Mouse (Mus musculus) C2C12 (cell line): ENCODE data around the gene Ap1b1.

Source experiments
- CTCF ChIP-seq: IDR thresholded peaks from one replicate; pipeline ENCODE4 v1.5.1; 2011; ENCODE audit not compliant: control insufficient read depth, insufficient read depth, insufficient read length
- MYOG ChIP-seq: IDR thresholded peaks from one replicate; pipeline ENCODE4 v1.6.1; 2011; ENCODE audit not compliant: control insufficient read depth, insufficient read length; ENCODE audit errors: extremely low read depth
- USF1 ChIP-seq: IDR thresholded peaks from one replicate; pipeline ENCODE4 v1.6.1; 2011; ENCODE audit warnings: low read depth, mild to moderate bottlenecking, control low read depth, moderate library complexity

DNA sequence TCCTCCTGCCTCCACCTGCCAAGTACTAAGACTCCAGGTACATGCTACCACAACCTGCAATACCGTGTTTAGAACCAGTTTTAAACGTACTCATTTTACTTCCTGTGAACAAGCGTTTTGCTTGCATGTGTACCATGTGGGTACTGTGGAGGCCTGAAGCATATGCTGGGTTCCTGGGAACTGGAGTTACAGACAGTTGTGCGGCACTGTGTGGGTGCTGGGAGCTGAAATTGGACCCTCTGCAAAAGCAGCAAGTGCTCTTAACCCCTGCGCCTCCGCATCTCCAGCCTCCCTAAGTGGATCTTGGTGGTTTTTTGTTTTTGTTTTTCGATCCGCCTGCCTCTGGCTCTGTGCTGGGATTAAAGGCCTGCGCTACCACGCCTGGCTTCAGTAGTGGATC lies 65.0 kb downstream of the Ap1b1 start:
- TF ChIP-seq CTCF = no peak
- TF ChIP-seq MYOG = no peak
- TF ChIP-seq USF1 = no peak
